Mouse (Mus musculus): ENCODE data around the gene Hip1r.

Gene Hip1r

DNA sequence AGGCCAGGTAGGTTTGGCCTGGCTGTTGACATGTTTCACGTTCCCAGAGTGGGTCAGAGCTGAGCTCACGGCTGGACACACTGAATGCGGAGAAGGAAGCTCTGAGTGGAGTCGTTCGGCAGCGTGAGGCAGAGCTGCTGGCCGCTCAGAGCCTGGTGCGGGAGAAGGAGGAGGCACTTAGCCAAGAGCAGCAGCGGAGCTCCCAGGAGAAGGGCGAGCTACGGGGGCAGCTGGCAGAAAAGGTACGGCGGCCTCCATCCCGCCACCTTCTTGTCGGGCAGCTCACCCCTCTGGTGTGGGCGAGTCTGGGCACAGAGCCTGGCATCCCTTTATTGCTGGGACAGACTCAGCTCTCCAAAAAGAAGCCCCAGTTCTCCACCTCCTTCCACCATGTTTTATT is 24.4 kb downstream of the Hip1r start:
- no peak for DNase-seq

DNA sequence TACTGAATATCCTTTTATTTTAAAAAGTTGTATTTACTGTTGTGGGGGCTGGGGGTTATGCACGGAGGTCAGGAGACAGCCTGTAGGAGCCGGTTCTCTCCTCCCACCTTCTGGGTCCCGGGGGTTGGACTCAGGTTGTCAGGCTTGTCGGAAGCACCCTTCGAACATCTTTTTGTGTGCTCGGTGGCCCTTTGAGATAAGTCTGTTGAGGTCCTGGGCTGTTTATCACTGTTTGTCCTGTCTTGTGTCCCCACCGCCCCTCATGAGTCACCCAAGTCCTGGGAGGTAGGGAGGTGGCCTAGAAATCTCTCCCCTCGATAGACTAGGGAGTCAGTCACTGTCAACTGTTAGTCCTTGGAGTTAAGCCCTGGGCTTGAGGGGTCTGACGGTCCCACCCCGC is 24.9 kb downstream of the Hip1r start:
- DNase-seq, result no peak

DNA sequence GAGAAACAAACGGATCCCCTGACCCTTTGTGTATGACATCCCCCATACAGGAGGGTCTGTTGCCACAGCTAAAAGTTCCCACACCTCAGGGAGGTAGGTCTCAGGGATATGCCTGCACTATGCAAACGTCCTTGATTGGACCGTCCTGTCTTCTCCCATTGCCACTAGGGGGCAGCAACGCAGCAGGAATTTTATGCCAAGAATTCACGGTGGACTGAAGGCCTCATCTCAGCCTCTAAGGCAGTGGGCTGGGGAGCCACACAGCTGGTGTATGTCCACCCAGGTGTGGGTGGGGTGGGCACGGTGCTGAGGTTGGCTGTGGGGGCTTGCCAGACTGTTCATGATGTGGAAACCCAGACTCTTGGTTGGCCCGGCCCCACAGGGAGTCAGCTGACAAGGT is 27.4 kb downstream of the Hip1r start:
- peak; percentile 91 for DNase-seq

DNA sequence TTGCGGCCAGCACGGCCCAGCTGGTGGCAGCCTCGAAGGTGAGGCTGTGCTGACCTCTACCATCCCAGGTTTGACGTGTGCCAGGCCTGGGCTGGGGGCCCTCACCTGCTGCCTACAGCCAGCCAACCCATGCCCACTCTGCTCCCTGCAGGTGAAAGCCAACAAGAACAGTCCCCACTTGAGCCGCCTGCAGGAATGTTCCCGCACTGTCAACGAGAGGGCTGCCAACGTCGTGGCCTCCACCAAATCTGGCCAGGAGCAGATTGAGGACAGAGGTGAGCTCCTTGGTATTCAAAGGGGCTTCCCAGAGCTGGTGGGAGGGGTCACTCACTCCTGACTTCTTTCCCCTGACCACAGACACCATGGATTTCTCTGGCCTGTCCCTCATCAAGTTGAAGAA is 27.8 kb downstream of the Hip1r start:
- DNase-seq, result no peak

DNA sequence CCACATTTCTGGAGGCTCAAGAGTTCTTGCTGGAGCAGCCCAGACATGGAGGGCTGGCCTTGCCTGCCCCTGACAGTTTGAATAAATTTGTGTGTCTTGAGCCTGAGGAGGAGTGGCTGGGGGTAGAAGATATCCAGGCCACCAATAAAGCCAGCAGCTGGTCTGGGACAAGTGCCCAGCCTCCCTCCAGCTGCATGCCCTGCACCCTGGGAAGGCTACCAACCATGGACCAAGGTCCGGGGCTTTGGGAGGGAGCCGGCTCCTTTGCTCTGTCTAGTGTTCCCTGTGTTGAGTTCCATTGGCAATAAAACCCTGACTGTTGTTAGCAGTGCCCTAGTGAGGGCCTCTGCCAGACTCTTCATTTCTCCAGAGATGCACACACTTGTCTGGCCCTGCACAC is 29.4 kb downstream of the Hip1r start:
- DNase-seq, result no peak

DNA sequence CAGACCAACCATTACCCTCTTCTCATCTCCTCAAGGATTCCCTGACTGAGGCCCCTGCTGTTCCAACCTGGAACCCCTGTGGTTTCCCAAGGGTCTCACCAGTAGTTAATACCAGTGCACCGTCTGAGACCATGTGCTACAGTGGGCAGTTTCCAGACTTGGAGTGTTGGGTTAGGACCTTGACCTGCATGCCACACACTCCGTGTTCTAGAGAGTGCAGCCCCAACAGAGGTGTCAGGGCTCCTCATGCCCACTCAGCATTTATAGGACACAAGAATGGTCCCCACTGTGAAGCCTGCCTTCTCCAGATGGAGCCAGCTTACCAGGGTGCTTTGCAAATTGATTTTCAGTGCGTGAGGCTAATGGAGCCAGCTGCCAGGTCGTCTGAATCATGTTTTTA is 29.9 kb downstream of the Hip1r start:
- no peak for DNase-seq

DNA sequence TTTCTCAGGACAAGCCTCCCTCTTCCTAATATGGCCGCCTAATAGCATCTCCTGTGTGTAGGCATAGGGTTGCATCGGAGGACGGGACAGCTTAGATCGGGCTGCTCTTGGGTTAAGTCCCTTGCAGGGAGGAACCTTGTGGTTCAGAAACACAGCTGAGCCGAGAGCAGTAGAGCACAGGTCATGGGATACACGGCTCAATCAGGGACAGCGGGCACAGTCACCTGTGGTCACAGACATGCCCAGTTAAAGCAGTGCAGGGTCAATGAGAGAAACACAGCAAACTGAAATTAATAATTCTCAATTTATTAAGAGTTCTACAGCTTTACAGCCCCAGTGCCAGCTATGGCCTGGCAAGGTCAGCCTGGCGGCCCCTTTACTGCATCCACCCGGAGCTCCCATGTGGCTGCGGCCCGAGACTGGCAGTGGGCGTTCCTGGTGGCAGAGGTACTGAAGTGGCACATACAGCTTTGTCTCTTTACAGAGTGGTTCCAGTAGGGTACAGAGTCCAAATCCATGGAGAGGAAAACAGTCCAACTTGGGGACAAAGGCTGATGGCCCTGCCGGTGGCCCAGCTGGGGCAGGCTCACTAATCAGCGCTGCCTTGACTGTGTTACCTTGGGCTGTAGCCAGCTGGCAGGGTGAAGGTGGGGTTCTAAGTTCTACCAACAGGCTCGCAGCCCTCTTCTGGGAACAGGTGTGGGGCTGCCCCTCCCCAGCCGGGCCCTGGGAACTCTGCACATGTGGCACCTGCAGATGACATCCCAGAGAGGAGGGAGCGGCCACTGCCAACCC is 31.1 kb downstream of the Hip1r start:
- DNase-seq, result peak; percentile 41

DNA sequence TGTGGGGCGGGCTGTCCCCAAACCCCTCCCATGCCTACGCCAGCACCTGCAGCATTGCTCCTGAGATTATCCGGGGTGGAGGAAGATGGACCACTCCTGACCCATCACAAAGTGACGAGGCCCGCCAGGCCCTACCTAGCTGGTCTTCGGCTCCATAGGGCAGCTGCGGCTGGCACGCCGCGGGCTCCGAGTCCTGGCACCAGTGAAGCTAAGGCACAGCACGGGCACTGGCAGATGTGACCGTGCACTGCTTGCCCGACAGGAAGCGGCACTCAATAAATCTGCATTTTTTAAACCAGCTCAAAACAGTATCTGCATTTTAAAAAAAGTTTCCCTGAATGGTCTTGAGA is 31.7 kb downstream of the Hip1r start:
- DNase-seq, result no peak

DNA sequence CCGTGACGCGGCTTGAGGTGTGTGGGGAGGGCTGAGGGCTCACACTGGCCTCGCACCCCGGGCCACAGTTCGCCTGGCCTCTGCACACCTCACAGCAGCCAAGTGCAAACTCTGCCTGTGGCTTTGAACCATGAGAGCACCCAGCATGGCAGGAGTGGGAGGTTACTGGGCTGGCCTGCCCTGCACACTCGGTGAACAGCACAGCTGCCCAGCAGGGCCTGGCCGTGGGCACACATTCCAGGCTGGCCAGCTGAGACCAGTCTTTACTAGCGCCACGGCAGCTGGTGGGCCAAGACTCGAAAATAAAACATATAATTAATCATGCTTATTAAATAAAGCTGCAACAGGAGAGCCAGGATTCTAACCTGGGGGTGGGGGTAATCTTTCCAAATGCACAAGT is 32.2 kb downstream of the Hip1r start:
- no peak for DNase-seq

DNA sequence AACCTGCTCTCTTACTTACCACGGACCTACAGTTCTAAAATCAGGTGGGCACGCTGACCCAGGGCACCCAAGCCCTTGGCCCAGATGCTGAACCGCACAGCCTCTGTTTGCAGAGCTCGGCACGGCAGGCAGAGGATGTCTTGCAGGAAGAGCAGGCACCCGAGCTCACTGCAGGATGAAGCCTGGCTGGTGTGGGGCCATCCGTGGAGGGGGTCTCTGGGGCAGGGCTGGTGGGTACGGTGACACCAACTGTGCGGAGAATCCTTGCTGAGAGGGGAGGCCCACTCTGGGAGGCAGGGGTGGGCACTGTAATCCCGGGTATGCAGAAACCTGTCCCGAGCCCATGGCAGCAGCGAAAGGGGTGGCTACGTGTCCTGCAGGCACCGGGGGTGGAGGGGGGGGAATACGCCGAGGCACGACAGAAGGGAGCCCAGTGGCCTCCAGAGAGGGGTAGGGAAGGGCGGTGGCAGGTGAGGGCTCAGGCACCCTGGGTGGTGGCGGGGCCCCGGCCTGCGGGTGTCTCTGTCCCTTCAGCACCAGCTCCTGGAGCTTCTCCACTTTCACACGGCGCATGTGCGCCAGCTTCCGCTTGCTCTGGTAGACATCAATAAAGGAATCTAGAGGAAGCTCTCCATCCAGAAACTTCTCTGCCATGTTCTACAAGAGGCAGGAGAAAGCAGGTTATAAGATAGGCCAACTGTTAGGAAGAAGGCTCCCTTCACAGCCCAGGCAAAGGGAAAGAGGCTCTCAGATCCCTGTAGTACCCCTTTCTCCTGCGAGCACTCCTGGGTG is 32.9 kb downstream of the Hip1r start:
- no peak for DNase-seq

DNA sequence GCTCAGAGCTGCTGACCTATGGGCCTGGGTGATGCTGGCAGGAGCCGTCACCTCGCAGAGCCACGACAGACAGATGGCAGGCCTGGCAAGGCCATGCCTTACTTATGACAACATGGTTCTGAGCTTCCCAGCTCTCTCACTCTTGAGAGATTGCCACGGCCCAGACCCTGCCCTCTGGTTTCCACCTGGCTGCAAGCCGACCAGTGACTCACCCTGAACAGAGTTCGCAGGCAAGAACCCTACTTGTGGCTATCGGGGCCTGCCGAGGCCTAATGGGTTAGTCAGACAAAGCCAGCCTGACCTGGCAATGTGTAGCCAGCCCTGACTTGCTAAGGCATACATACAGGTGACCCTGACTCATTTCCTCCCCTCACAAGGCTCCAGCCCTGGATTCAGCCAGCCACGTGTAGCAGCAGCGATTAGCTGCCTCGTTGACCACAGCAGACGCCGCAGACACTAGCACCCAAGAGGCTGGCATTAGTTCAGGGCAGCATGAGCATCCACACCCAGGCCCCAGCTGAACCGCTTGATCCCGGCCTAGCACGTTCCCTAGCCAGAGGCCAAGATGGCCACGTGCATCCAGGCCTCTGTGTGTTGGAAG is 33.6 kb downstream of the Hip1r start:
- no peak for DNase-seq

DNA sequence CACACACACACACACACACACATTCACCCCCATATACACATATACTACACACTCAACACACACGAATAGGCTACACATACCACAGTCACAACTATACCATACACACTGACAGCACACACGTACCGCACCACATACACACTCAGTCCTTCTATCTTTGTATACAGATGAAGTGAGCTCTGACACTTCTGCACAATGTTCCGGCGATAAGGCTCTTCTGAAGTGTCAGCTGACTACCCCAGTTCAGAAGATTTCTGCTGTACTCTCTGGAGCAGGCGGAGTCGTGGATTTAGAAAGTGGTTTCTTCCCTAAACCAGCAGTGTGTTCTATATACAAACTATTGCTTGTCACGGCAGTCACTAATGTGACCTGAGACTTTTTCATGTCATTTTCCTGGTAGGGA is 36.6 kb downstream of the Hip1r start:
- DNase-seq, result no peak

DNA sequence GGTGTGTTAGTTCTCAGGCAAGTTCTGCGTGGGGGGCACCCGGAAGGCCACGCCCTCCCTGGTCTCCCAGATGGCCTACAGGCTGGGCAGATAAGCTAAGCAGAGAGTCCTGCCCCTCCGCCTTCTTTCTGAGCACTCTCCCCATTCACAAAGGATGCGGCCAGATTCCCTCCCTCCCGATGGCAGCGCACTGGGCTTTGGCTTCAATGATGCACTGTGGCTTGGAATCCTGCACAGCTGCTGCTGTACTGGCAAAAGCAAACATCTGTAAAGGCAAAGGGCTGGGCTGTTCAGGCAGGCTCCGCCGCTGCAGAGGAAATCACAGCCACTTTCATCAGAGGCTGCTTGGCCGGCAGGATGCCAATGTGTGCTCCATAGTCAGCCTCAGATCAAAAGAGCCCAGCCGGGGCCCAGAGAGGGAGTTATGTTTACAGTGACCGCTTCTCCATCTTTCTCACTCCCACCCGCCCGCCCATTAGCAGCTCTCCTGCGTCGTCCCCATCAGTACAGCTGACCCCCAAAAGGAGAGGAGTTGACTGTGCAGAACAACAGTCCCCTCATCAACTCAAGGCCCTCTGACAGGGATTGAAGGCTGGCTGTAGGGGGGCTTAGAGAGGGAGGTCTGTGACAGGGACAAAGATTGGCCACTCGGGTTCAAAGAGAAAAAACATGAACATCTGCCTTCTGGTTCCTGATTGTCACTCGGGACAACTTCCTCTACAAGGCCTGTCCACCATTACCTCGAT is 37.7 kb downstream of the Hip1r start:
- DNase-seq, result no peak

DNA sequence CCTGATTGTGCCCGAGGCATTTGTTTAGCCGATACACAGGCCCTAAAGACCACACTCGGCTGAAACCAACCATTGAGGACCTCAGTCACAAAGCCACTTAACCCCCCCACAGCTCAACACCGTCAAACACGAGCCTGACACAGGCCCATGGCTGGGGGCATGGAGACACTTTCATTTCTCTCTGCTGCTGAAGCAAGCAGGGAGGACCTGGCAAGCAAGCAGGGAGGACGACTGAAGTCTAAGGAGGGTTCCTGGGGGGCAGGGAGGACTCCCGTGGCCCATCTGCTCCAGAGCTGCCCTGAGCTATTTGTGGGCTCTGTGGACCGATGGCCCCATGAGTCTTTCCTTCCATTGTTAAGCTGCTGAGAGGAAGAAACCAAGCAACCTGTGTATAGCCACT is 38.5 kb downstream of the Hip1r start:
- DNase-seq, result no peak

DNA sequence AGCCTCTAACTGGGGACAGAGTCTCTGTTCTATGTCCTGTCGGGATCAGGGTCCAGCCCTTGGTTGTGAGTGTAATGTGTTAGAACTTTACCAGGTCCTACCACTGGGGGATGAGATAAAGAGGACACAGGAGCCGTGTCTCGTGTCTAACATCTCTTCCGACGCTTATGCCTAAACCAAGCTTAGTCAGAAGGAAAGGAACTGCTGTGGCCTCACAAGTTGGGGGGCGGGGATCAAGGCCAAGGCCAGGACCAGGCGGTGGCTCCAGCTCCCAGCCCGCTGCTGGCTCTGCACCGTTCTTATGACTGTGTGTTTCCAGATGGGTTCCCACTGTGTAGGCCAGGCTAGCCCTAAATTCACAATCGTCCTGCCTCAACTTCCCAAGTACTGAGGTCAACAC is 39.5 kb downstream of the Hip1r start:
- no peak for DNase-seq

DNA sequence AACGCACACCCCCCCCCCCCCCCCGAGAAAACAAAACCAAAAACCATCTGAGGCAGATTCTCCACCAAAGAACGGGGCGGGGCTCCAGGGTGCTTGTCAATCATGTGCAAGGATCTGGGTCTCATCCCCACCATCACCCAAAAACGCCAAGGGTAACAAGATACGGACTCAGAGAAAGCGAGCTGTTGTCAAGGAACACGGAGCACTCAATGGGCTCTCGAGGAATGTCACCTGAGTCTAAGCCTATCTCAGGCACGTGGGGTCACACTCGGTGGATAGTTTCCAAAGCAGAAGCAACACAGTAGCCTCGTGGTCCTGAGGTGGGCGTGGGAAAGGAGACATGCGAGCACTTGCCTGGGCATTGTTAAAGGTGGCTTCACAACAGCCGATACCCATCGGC is 40.3 kb downstream of the Hip1r start:
- no peak for DNase-seq

DNA sequence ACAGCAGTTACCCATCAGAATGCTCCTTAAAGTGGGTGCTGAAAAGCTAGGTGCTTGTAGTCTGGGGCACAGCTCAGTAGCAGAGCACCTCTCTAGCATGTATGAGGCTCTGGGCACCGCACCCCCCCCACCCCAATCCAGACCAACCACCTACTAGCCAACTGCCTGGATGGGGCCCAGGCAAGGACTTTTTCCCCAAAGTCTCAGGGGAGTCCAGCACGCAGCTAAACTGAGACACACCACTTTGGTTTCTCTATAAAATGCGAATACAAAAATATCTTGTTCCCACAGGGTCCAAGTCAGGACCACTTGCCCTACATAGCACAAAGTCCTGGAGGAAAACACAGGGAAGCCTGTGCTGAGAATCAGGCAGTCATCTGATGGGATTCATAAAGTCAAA is 40.8 kb downstream of the Hip1r start:
- no peak for DNase-seq

DNA sequence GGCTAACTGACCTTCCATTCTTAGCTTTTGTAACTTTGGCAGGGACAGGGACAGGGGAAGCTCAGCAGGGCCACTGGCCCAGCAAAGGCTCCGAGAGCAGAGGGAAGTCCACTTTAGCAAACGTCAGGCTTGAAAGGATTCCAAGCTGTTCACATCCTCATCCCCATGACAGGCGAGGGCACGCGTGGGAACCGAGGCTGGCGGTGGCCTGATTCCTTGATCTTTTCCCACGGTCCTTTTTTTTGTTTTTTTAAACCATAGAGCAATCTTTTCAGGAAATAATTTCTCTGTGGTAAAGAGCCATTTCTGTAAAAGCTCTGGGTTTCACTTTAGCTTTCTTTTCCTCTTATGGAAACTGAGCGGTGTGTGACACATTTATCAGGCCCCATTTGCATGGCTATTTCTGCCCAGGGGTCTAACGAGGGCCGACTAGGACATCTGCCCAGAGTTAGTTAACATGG is 41.4 kb downstream of the Hip1r start:
- DNase-seq, result no peak

DNA sequence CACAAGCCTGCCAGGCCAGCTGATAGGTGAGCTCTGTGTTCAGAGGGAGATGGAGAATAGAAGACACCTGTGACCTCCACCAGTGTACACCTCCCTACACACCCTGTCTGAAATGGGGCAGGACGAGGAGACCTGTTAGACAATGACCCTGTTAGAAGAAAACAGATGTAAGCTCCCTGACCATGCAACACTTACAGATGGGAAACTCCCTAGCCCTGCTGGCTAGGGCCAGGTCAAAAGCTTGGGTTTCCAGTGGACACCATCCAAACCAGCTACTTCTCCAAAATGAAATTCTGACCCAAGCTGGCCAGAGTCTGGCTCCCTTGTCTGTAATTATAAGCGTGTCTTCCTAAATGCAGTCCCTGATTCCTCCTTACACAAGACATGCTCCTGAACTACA is 42.3 kb downstream of the Hip1r start:
- DNase-seq, result no peak

DNA sequence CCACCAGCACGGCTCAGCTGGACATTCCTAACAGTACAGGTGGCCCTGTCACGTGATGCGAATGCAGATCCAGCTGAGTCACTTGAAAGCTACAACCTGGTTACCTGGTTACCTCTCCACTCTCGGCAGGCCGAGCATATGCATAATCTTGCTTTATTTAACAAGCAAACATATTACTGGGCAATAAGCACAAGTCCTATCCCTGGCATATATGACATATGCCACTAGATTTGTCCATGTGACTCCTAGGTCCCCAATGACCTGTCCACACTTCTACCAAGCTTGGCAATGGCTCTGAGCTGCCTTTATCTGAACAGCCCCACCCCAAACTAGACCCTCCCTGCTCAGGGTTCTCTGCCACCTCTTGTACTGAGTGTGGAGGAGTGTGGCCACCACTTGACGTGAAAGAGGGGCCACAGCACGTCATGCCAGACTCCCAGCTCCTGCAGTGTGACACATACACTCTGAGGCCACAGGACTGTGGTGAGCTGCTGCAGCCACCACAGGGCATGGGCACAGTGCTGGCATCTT is 42.9 kb downstream of the Hip1r start:
- DNase-seq, result no peak

DNA sequence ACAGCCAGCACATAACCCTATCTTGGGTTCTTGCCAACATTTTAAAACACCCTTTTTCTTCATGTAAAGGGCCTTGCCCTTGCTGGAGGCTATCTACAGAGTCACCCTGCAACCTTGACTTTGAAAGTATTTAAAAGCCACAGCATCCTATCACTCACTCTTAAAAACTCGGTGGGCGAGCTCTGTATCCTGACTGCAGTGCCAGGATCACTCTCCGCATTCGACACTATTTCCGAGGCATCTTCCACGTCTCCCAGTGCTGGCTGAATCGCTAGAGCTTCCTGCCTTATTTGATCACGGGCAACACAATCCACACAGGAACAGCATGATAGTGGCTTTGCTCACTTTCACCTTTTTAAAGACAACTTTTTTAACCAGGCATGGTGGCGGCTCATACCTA is 44.5 kb downstream of the Hip1r start:
- no peak for DNase-seq

DNA sequence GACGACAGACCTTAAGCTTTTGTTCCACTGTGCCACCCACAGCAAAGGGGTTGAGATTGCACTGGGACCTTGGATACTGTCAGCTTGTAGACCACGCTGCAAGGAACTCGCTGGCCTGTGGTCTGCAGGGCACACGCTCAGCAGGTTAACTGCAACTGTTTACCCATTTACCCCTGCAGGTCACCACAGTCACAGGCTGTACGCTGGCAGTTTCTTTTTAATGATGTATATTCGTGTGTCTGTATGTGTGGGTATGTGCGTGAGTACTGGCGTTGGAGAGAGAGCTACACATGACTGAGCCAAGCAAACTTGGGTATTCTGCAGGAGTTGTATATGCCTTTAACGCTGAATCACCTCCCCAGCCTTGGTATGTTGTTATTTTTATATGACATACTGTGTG is 45.2 kb downstream of the Hip1r start:
- DNase-seq, result no peak

Data from thymus, postnatal 25 days (tissue).